13 mouse cellular contexts compared by ENCODE assay signal in genomic region chr3:102490393-102491123, GRCm38 (mm10). TPM values are rescaled to one million over a fixed set of nuclear protein-coding genes. Genes with fewer than 3 reads are reported as not detected.
DNase-seq lines count a peak whose midpoint lies in the region; ATAC-seq and TF ChIP-seq lines count a peak whose summit lies in the region.
"Had no signal": no experiment of that assay in that cellular context is flagged by ENCODE, and none has a peak within 500 bp of the region (broad histone marks: within the 10 kb centered on the region; RNA-seq: fewer than 3 reads in every experiment).

No protein-coding gene starts in this region.

- intact Hi-C loops in left cerebral cortex, postnatal 36 days (cut with DNase I) = no loop called here

- H3K4me2 ChIP-seq in kidney, embryonic 16.5 days (replicated peaks; ENCODE audit: low read depth, low read length) = no peak overlapping the region
- H3K4me2 ChIP-seq in embryonic facial prominence, embryonic 12.5 days (replicated peaks) = no peak overlapping the region
- peak overlapping the region; percentile 81 for H3K4me2 ChIP-seq in myocyte (ENCODE audit: low read depth)

- no peaks in the 10 kb centered on the region for H3K79me2 ChIP-seq in myocyte (ENCODE audit: control insufficient read depth, insufficient read depth)

- no peak for TF ChIP-seq POLR2A in kidney, adult 2 months (IDR thresholded peaks at IDR 0.05; ENCODE audit: low read depth, low read length)
- TF ChIP-seq POLR2A in myocyte (IDR thresholded peaks at IDR 0.05; ENCODE audit: insufficient read length, low read depth) = no peak

- H3K9me3 ChIP-seq in kidney, embryonic 16.5 days (ENCODE audit: low read length) = no peaks in the 10 kb centered on the region
- no peaks in the 10 kb centered on the region for H3K9me3 ChIP-seq in embryonic facial prominence, embryonic 12.5 days
- H3K9me3 ChIP-seq: forebrain, embryonic 10.5 days had no signal

- TF ChIP-seq CTCF in kidney, adult 2 months (conservative IDR thresholded peaks at IDR 0.05; ENCODE audit: insufficient read depth, insufficient read length, low read depth, low read length) = no peak

- peak overlapping the region; percentile 78 for H3K27ac ChIP-seq in kidney, adult 2 months (ENCODE audit: insufficient read depth, low read depth, low read length)
- no peak overlapping the region for H3K27ac ChIP-seq in kidney, embryonic 16.5 days (ENCODE audit: low read length)
- peak overlapping the region; percentile 57; the same call in 1 of the 2 replicates for H3K27ac ChIP-seq in embryonic facial prominence, embryonic 12.5 days
- H3K27ac ChIP-seq: forebrain, embryonic 10.5 days had no signal

- 47% methylated on average over 14 of the region's 14 CpGs for WGBS in kidney, adult 2 months
- WGBS in kidney, embryonic 16.5 days = 59% methylated on average over 14 of the region's 14 CpGs
- 55% methylated on average over 14 of the region's 14 CpGs for WGBS in embryonic facial prominence, embryonic 12.5 days

- H3K4me3 ChIP-seq in kidney, adult 2 months (ENCODE audit: insufficient read depth, low read depth, low read length) = no peak overlapping the region
- H3K4me3 ChIP-seq in kidney, embryonic 16.5 days (ENCODE audit: low read length) = no peak overlapping the region
- no peak overlapping the region for H3K4me3 ChIP-seq in embryonic facial prominence, embryonic 12.5 days
- H3K4me3 ChIP-seq in myocyte = peak overlapping the region; percentile 3
- H3K4me3 ChIP-seq: forebrain, embryonic 10.5 days had no signal

- H3K9ac ChIP-seq in kidney, embryonic 16.5 days (replicated peaks; ENCODE audit: low read length) = no peak overlapping the region
- H3K9ac ChIP-seq in embryonic facial prominence, embryonic 12.5 days = no peak overlapping the region

- no peak for ATAC-seq in kidney, embryonic 16.5 days (ENCODE audit: low FRiP score, low TSS enrichment)
- ATAC-seq in embryonic facial prominence, embryonic 12.5 days (ENCODE audit: insufficient number of reproducible peaks, insufficient read depth, low FRiP score, low TSS enrichment) = no peak

- H3ac ChIP-seq in myocyte (ENCODE audit: control insufficient read depth, insufficient read length) = no peak overlapping the region

- peaks cover 5% of the 10 kb centered on the region; the same call in 1 of the 2 replicates for H3K4me1 ChIP-seq in kidney, adult 2 months (ENCODE audit: control insufficient read depth, insufficient read depth, low read length)
- H3K4me1 ChIP-seq in kidney, embryonic 16.5 days (ENCODE audit: insufficient read depth, low read length) = peaks cover 7% of the 10 kb centered on the region; the same call in 1 of the 2 replicates
- peaks cover 15% of the 10 kb centered on the region; the same call in 1 of the 2 replicates for H3K4me1 ChIP-seq in embryonic facial prominence, embryonic 12.5 days

- DNase-seq in kidney, adult 2 months = peak; percentile 70
- peak; percentile 55 for DNase-seq in kidney, adult 9 months
- no peak for DNase-seq in urinary bladder, postnatal 10 days (ENCODE audit: low spot score)
- DNase-seq in left cerebral cortex, postnatal 36 days (ENCODE audit: low spot score in 2 of 2) = no peak
- DNase-seq: adrenal gland, postnatal 36 days; cerebellum, adult 9-10 months; left cerebral cortex, postnatal 4 days; right cerebral cortex, postnatal 14 days had no signal

- no peaks in the 10 kb centered on the region for H3K36me3 ChIP-seq in kidney, adult 2 months (ENCODE audit: control insufficient read depth, insufficient read depth, low read length)
- H3K36me3 ChIP-seq in kidney, embryonic 16.5 days (ENCODE audit: insufficient read depth, low read length) = no peaks in the 10 kb centered on the region
- no peaks in the 10 kb centered on the region for H3K36me3 ChIP-seq in embryonic facial prominence, embryonic 12.5 days
- H3K36me3 ChIP-seq in myocyte (ENCODE audit: control insufficient read depth, insufficient read depth) = no peaks in the 10 kb centered on the region
- H3K36me3 ChIP-seq: forebrain, embryonic 10.5 days had no signal

- no peaks in the 10 kb centered on the region for H3K27me3 ChIP-seq in kidney, adult 2 months (replicated peaks; ENCODE audit: control insufficient read depth, insufficient read depth, low read length)
- H3K27me3 ChIP-seq in kidney, embryonic 16.5 days (ENCODE audit: insufficient read depth, low read length) = no peaks in the 10 kb centered on the region
- H3K27me3 ChIP-seq in embryonic facial prominence, embryonic 12.5 days = no peaks in the 10 kb centered on the region
- H3K27me3 ChIP-seq in myocyte (ENCODE audit: control insufficient read depth, insufficient read depth, insufficient read length) = no peaks in the 10 kb centered on the region

TF ChIP-seq in myocyte, 11 proteins besides CTCF, POLR2A, EP300 and RAD21:
- TF ChIP-seq MAX (IDR thresholded peaks at IDR 0.05; ENCODE audit: low read depth) = no peak
- no peak for TF ChIP-seq REST (IDR thresholded peaks at IDR 0.05; ENCODE audit: insufficient read depth, insufficient read length)

RNA-seq across cellular contexts. Expression of gene Ngf, which starts 20.8 kb away (rescaled TPM):
- polyA plus RNA-seq in kidney, adult 2 months (2012; rRNA removed) = 17.0 and 18.7 TPM in 2 replicates
- 4.1 and 4.7 TPM in 2 replicates for polyA plus RNA-seq in kidney, embryonic 16.5 days (2015; fragmentation: Nextera tagmentation; extraction: Ambion mirVana)
- polyA plus RNA-seq in embryonic facial prominence, embryonic 12.5 days (2016; fragmentation: Nextera tagmentation; extraction: Ambion mirVana) = 6.7 and 12.4 TPM in 2 replicates
- 3.3 TPM for polyA plus RNA-seq in myocyte (2012; fragmentation: generic; extraction: Trizol)
- total RNA-seq in left cerebral cortex, postnatal 36 days (2021) = 1 to 10 TPM; 5.2 to 6.6 TPM
- total RNA-seq: MEL had no signal

Comparison
In these comparisons a context has a peak if more than half of its experiments do, and no peak if none do; other contexts are left out.
1. DNase-seq: peak in kidney, adult 2 months (single experiment) and kidney, adult 9 months (single experiment); none in urinary bladder, postnatal 10 days (single experiment) and left cerebral cortex, postnatal 36 days (0 of 2).